Mouse (Mus musculus): Measurements from ENCODE around the gene Lsm5. TPM values are rescaled to one million over a fixed set of nuclear protein-coding genes. Genes with fewer than 3 reads are reported as not detected.
A peak's percentile ranks its signal among the peaks of the same experiment; 100 is the strongest.

Gene Lsm5
- polyA plus RNA-seq (2012; rRNA removed) = 5.8 and 8.8 TPM in 2 replicates

DNA sequence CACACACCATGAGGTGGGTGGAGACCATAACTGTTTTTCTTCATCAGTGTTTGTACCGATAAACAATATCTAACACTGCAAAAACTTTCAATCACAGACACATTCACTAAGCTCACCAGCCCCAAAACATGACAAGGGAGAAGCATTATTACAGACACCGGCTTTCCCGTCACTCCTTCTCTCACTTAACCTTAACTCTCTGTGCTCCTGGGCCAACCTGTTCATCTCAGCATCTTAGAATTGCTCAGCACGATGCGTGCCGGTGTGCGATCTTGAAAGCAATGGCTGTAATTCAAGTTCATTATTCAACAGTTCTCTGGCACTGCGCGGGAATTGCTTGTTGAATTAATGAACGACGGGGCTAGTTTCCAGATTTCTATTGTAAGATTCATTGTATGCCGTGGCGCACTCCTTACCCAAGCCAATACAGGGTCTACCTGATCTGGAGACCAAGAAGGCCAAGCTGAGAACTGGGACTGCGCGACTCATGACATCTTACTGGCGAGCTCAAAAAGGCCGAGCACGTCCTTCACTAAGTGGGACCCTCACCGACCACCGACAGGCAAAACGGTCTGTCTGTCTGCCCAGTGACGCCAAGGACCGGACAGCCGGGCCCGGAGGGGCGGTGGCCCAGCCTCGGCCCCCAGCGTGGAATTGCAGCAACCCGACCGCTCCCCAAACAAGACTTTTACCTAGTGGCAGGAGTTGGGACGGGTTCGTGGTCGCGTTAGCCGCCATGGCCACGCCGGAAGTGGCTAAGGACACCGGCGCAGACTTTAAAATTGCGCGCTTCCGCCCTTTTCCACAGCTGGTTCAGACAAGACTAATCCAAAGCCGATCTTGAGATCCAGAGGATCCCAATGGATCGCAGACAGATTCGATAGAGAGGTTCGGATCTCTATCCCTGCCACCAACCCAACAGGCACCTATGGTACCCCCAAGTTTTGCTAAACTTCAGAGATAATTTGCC, at the start of gene Lsm5:
Lsm5 (minus strand) TSS at position 780 of the 970 bp plus-strand sequence.
- DNase-seq (ENCODE audit: low read depth, low spot score) = peak; percentile 84
- under 1% methylated on average over 46 of the region's 46 CpGs for WGBS

DNA sequence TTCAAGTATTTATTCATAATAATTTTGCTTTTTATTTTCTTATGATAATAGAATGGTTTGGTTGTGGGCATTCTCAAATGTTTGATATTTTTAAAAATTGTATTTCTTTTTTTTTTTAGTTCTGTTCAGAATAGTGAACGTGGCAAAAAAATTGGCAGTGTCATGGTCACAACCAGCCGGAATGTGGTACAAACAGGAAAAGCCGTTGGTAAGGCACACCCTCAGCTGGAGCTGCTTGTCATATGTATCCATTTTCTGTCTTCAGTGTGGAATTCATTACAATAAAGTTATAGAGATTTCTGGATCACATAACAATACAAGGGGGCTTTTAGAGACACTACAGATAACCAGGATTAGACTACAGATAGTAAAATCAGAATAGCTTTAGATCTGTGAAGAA, 49.2 kb upstream of the Lsm5 start:
- no peak for DNase-seq (ENCODE audit: low read depth, low spot score)
- whole genome bisulfite sequencing = 90% methylated on average over 3 of the region's 3 CpGs

DNA sequence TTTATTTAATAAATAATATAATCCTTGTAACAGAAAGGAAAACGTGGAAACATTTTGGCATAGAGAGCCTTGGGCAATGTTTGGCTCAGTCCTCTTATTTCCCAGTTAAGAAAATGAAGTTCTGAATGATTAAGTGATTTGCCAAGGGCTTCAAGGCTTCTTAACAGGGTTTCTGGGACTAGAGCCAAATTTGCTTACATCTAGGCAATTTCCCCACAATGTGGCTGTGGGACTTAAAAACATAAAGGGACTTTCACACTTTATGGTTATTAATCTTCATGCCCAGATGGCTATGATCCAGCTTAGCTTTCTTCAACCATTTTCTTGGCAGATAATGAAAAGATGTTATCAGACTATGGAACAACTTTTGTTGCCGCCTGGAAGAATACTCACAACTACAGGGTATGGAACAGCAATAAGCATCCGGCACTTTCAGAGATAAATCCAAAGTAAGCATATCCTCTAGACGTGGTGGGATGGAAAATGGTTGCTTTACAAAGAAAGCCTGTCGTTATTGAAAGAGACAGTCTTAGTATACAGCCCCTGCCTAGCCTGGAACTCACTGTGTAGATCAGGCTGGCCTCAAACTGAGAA, 41.5 kb upstream of the Lsm5 start:
- no peak for DNase-seq (ENCODE audit: low read depth, low spot score)
- WGBS = 36% methylated on average over 5 of the region's 5 CpGs

DNA sequence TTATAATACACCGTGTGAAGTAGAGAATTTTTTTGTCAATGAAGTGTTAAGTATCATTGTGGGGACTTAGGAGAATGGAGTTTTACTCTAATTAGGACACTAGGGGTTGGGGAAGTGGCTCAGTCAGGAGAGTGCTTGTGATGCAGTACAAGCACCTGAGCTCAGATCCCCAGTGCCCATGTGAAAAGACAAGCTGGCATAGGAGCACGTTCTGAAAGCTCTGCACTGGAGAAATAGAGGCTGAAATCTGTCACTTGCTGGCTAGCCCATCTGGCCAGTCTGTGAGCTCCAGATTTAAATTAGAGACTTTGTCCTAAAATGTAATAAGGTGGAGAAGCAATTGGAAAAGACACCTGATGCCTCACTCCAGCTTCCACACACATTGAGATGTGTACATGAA, 28.0 kb upstream of the Lsm5 start:
- 77% methylated on average over 2 of the region's 2 CpGs for WGBS

DNA sequence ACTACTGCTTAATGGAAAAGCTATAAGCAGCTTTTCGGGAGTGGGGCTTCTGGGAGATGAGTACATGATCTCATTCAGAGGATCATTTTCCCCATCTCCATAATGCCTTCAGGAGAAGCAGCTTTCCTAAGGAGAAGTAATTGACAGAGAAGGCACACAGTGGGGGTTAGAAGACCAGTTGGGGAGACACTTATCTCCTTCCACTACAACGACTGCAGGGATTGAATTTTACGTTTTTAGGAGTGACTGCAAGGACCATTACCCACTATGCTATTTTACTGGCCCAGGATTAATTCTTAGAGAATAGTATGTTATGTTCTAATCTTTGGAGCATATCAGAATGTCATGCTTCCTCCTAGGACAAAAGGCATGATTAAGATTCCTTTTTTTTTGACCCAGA, 16.4 kb upstream of the Lsm5 start:
- 39% methylated on average over 3 of the region's 3 CpGs for WGBS
- DNase-seq (ENCODE audit: low read depth, low spot score) = no peak

More for the DNA sequence above, 28.0 kb upstream of the Lsm5 start:
- no peak for DNase-seq (ENCODE audit: low read depth, low spot score)

DNA sequence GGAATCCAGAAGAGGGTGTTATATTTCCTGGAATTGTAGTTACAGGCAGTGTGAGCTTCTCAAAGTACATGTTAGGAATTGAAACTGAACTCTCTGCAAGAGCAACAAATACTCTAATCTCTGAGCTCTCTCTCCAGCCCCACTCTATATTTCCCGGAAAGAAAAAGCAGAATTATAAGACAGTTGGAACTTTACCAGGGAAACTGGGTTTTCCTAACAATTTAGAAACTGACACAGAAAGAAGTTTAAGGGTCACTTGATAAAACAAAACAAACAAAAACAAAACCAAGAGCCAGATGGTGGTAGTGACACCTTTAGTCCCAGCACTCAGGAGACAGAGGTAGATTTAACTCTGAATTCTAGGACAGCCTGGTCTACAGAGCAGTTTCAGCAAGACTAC, 14.6 kb upstream of the Lsm5 start:
- WGBS = 40% methylated on average over 1 of the region's 1 CpGs
- no peak for DNase-seq (ENCODE audit: low read depth, low spot score)

DNA sequence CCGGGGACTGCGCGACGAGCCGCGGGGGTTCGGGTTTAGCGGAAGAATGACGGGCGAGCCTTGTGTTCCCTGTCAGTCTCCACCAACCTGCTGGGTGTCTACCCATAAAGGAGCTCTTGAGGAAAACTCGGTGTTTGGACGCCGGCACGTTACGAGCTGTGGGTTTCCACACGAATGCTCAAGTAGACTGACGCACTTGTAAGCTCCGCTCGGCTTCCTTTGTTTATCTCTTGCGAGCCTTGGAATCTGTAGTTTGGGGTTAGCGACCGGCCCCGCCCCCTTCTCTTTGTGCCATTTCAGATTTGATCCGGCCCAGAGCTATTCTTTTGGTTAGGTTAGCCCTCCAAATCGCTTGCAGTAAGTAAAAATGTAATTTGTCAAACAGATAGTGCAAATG, 10.8 kb upstream of the Lsm5 start:
- DNase-seq (ENCODE audit: low read depth, low spot score) = peak; percentile 35
- under 1% methylated on average over 25 of the region's 25 CpGs for WGBS

DNA sequence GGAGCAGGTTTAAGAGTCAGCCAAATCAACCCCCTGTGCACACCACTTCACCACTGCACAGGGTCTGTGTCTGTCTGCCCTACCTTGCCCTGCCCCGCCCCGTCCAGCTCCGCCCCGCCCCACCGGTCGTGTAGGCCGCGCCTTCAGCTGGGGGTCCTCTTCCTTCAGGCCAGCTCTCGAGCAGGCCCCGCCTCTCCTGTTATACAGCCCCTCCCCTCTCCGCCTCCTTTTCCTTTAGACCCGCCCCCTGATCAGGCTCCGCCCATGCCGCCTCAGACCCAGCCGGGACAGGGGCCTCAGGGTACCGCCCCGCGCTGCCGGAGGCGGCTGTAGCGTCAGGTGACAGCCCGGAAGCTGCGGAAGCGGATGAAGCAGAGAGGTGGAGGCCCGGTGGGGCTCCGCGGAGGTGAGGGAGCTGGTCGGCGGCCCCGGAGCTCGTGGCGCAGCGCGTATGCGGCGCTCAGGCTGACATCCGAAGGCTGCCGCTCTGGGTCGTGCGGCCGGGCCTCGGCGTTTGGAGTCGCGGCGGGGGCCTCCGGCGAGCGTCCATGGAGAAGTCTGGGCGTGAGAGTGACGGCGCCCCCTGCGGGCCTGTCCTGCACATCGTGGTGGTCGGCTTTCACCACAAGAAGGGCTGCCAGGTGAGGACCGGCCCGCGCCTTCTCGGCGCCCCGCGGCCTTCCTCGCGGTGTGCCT, 10.2 kb upstream of the Lsm5 start, which contains the start of gene Avl9:
Avl9 (plus strand) TSS at position 326 of the 696 bp plus-strand sequence.
- DNase-seq (ENCODE audit: low read depth, low spot score) = peak; percentile 87

DNA sequence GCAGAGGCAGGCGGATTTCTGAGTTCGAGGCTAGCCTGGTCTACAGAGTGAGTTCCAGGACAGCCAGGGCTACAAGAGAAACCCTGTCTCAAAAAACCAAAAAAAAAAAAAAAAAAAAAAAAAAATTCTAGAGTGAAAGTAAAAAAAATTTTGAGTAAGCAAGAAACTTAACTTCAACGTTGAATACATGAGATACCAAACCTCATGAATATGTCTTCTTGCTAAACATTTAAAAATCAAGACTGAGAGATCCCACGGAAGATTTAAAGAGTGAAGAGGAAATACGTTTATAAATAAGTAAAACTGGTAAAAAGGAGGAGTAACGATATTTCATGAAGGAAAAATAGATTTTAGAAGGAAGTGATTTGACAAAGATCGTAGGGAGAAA, 9.7 kb upstream of the Lsm5 start:
- WGBS = 24% methylated on average over 7 of the region's 7 CpGs
- DNase-seq (ENCODE audit: low read depth, low spot score) = no peak

More for the DNA sequence above, 10.2 kb upstream of the Lsm5 start, which contains the start of gene Avl9:
- under 1% methylated on average over 63 of the region's 64 CpGs for WGBS

DNA sequence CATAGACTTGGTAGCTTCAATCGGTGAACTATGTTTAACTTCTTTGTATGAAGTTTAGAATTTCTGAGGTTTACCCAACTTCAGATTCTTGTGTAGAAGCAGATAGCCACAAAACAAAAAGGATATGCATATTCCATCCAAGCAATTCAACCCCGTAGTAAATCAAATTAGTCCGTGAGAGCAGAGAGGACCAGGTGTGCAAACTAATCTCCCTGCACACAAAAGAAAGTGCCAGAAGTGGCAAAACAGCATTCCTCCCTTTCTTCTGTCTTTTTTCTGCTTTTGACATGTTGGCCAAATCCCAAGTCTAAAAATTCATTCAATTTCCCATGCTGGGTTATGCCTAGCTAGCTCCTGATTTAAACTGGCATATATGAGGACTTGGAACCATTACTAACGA, 12.1 kb downstream of the Lsm5 start:
- no peak for DNase-seq (ENCODE audit: low read depth, low spot score)
- whole genome bisulfite sequencing = 70% methylated on average over 4 of the region's 4 CpGs

DNA sequence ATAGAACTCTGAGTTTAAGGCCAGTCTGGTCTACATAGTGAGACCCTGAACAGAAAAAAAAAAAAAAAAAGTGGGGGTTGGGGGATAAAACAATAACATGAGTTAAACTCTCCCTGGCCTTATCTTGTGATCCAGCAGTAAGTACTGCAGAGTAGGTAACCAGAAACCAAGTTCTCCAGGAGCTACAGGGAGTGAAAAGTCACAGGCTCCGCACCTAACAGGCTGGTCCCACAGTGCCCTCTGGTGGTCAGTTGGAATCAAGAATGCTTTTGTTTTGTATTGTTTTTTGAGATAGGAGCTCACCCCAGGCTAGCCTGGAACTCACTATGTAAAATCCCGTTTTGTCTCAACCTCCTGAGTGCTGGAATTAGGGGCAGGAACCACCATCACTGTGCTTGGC, 13.3 kb downstream of the Lsm5 start:
- DNase-seq (ENCODE audit: low read depth, low spot score) = peak; percentile 51
- 5% methylated on average over 2 of the region's 2 CpGs for WGBS

DNA sequence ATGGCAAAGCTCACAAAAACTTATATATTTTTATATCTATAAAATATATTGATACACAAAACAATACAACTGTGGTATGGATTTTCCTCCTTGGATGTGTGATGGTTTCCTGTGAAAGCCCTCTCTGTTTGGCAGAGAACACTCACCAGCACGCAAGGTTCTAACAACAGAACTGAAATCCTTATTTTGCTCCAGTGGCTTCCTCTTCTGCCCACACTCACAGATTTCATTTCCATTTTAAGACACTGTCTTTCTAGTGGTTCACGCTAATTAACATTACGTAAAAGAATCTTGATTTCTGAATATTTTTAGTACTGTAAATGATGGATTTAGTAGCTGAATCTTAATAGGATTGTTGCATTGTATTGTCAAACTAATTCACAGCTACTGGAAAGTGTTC, 16.3 kb downstream of the Lsm5 start:
- WGBS = 90% methylated on average over 3 of the region's 3 CpGs
- DNase-seq (ENCODE audit: low read depth, low spot score) = no peak

DNA sequence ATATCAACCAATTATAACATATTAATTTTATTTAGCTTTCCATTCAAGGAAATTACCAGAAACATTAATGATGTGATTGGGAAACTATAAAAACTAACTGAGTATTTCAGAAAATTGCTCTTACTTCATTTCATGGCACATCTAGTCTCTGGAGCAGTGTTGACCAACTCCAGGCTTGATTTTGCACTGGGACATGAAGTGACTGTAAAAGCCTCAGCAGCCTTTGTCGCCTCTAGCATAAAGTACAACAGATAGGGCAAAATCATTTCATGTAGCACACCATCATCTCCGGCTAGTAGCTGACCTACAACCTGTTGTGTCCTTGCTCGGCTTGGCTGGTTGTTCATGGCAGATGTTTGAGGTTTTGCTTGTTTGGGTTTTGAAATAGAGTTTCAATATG, 40.1 kb downstream of the Lsm5 start:
- WGBS = 76% methylated on average over 3 of the region's 3 CpGs
- DNase-seq (ENCODE audit: low read depth, low spot score) = no peak

DNA sequence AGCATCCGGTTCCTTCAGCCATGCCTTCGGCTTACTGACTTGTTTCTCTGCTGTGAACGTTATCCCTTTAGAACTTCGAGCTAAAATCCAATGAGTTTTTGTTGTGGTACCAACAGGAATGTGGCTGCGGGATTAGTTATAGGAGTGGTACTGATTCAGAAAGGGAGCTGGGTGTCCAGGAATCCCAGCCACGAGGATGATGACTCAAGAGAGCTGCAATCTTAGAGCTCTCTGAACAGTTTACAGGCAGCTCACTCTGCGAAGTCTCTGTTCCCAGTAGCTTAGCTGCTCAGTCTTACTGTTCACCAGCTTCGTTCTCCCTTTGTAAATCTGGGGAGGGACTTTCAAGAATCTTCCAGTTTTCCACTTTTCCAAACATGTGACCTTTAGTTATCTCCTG, 49.1 kb downstream of the Lsm5 start:
- WGBS = 74% methylated on average over 8 of the region's 8 CpGs
- DNase-seq (ENCODE audit: low read depth, low spot score) = no peak

DNA sequence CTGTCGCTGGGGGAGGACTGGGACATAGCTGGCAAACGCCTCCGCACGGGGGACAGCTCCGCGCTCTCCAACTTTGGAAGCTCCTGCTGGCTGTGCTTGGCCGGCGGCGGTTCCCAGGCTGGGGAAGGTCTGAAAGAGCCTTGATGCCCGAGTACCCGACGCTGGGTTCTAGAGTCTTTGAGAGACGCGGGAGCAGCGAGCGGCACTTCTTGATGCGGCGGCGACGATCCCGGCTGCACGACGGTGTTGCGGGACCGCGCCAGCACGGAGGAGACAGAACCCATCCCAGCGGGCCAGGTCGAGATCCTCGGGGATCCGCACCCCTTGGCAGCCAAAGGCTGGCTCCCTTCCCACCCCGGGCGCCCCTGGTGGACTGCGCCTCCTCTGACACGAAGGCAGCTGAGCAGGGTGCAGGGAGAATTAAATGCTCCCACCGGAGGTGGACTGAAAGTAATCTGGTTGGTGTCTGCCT, 52.4 kb downstream of the Lsm5 start:
- 2% methylated on average over 36 of the region's 36 CpGs for WGBS
- DNase-seq (ENCODE audit: low read depth, low spot score) = no peak

Other genes with a start within 250 kb of the Lsm5 start
- 0.36 and 0.80 TPM in 2 replicates for gene Pde1c, start 135.6 kb downstream of the Lsm5 start, polyA plus RNA-seq (2012; rRNA removed)
- 4.2 and 7.7 TPM in 2 replicates for gene Avl9, start 10.2 kb upstream of the Lsm5 start, polyA plus RNA-seq (2012; rRNA removed)
- gene Kbtbd2, start 93.1 kb upstream of the Lsm5 start, polyA plus RNA-seq (2012; rRNA removed) = 6.1 and 7.0 TPM in 2 replicates
- 11.8 and 13.2 TPM in 2 replicates for gene Fkbp9, start 127.3 kb upstream of the Lsm5 start, polyA plus RNA-seq (2012; rRNA removed)
- gene Nt5c3, start 219.2 kb upstream of the Lsm5 start, polyA plus RNA-seq (2012; rRNA removed) = 10.5 and 13.4 TPM in 2 replicates
- gene Vmn1r4, start 219.3 kb upstream of the Lsm5 start, polyA plus RNA-seq (2012; rRNA removed) = 0.07 TPM in 1 of 2 replicates, not detected in the other

Data from large intestine, adult 2 months (tissue).